In the genomic region with DNA sequence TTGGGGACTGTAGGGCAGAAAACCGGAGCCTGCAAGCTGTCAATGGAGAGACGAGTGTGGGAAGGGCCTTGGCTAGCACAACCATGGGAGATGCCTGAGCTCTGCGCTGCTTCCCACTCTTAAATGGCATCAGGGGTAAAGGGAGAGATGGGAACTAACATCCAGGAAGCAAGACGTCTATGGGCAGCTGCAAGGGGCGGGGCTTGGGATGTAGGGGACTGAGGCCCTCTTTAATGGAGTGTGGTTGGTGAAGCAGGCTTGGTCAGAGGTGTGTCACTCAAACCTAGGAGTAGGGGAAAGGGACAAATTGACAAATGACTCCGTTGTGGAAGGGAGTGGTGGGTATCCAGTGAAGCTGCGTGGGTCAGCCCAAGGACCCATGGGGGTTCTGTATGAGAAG, we compare ENCODE assay signal across 28 mouse cellular contexts. TPM values are rescaled to one million over a fixed set of nuclear protein-coding genes. Genes with fewer than 3 reads are reported as not detected.
DNase-seq lines count a peak whose midpoint lies in the region; ATAC-seq and TF ChIP-seq lines count a peak whose summit lies in the region.
"Had no signal": no experiment of that assay in that cellular context is flagged by ENCODE, and none has a peak within 500 bp of the region (broad histone marks: within the 10 kb centered on the region; RNA-seq: fewer than 3 reads in every experiment).

No protein-coding gene starts in this region.

- no peak for TF ChIP-seq POLR2A in bone marrow, adult 2 months (IDR thresholded peaks at IDR 0.05; ENCODE audit: borderline replicate concordance, control insufficient read depth, low read depth, low read length)

- WGBS in neural tube, embryonic 13.5 days: 61% methylated on average over 7 of the region's 7 CpGs
- 32% methylated on average over 7 of the region's 7 CpGs for WGBS in bone marrow, adult 2 months
- 30% methylated on average over 7 of the region's 7 CpGs for WGBS in liver, postnatal 0 days (ENCODE audit: insufficient replicate concordance)
- 72% methylated on average over 7 of the region's 7 CpGs for WGBS in embryonic facial prominence, embryonic 10.5 days

- no peaks in the 10 kb centered on the region for H3K36me3 ChIP-seq in neural tube, embryonic 13.5 days
- no peaks in the 10 kb centered on the region for H3K36me3 ChIP-seq in liver, postnatal 0 days (replicated peaks; ENCODE audit: insufficient read depth, low read length)
- H3K36me3 ChIP-seq in embryonic facial prominence, embryonic 10.5 days (replicated peaks): no peaks in the 10 kb centered on the region
- H3K36me3 ChIP-seq: embryonic facial prominence, embryonic 13.5 days; forebrain, embryonic 10.5 days; forebrain, embryonic 15.5 days; intestine, embryonic 15.5 days; limb, embryonic 13.5 days had no signal

- no peak overlapping the region for H3K27ac ChIP-seq in neural tube, embryonic 13.5 days (replicated peaks)
- H3K27ac ChIP-seq in bone marrow, adult 2 months (ENCODE audit: control insufficient read depth, insufficient read depth, low read depth, low read length, poor library complexity): peak overlapping the region; percentile 26; the same call in 1 of the 2 replicates
- H3K27ac ChIP-seq in liver, postnatal 0 days (ENCODE audit: low read depth): peak overlapping the region; percentile 52
- H3K27ac ChIP-seq in embryonic facial prominence, embryonic 10.5 days (replicated peaks): no peak overlapping the region
- H3K27ac ChIP-seq: forebrain, embryonic 10.5 days; forebrain, embryonic 15.5 days; hindbrain, postnatal 0 days; intestine, embryonic 15.5 days; kidney, postnatal 0 days; limb, embryonic 13.5 days had no signal

- H3K4me1 ChIP-seq in neural tube, embryonic 13.5 days (replicated peaks): peaks cover 42% of the 10 kb centered on the region
- peaks cover 29% of the 10 kb centered on the region for H3K4me1 ChIP-seq in bone marrow, adult 2 months (ENCODE audit: control insufficient read depth, insufficient read depth, low read length)
- H3K4me1 ChIP-seq in liver, postnatal 0 days (ENCODE audit: insufficient read depth): peaks cover 58% of the 10 kb centered on the region
- peaks cover 44% of the 10 kb centered on the region for H3K4me1 ChIP-seq in embryonic facial prominence, embryonic 10.5 days

- ATAC-seq in neural tube, embryonic 13.5 days (ENCODE audit: low read depth): peak; percentile 33; the same call in 1 of the 2 replicates
- ATAC-seq in liver, postnatal 0 days: no peak
- no peak for ATAC-seq in frontal cortex, adult (ENCODE audit: low TSS enrichment)
- ATAC-seq: activated CD4-positive, CD25-positive, alpha-beta regulatory T cell, adult 4 months; forebrain, embryonic 15.5 days; hindbrain, postnatal 0 days; intestine, embryonic 15.5 days had no signal

- H3K4me2 ChIP-seq in neural tube, embryonic 13.5 days: no peak overlapping the region
- no peak overlapping the region for H3K4me2 ChIP-seq in liver, postnatal 0 days (ENCODE audit: low read depth, low read length)
- H3K4me2 ChIP-seq: embryonic facial prominence, embryonic 13.5 days; forebrain, embryonic 15.5 days; intestine, embryonic 15.5 days; limb, embryonic 13.5 days had no signal

- H3K9me3 ChIP-seq in neural tube, embryonic 13.5 days: no peaks in the 10 kb centered on the region
- no peaks in the 10 kb centered on the region for H3K9me3 ChIP-seq in liver, postnatal 0 days (ENCODE audit: low read length)
- H3K9me3 ChIP-seq in embryonic facial prominence, embryonic 10.5 days: no peaks in the 10 kb centered on the region
- H3K9me3 ChIP-seq: embryonic facial prominence, embryonic 13.5 days; forebrain, embryonic 10.5 days; forebrain, embryonic 15.5 days; intestine, embryonic 15.5 days; limb, embryonic 13.5 days had no signal

- H3K4me3 ChIP-seq in neural tube, embryonic 13.5 days: no peak overlapping the region
- H3K4me3 ChIP-seq in bone marrow, adult 2 months (replicated peaks; ENCODE audit: control insufficient read depth, low read depth, low read length): no peak overlapping the region
- H3K4me3 ChIP-seq in liver, postnatal 0 days (ENCODE audit: low read depth, low read length): no peak overlapping the region
- no peak overlapping the region for H3K4me3 ChIP-seq in embryonic facial prominence, embryonic 10.5 days
- H3K4me3 ChIP-seq: embryonic facial prominence, embryonic 13.5 days; forebrain, embryonic 10.5 days; forebrain, embryonic 15.5 days; intestine, embryonic 15.5 days; limb, embryonic 13.5 days had no signal

- no peak for DNase-seq in neural tube, embryonic 10.5 days (ENCODE audit: extremely low spot score, low spot score)
- peak; percentile 41 for DNase-seq in liver
- no peak for DNase-seq in liver, postnatal 0 days
- DNase-seq in embryonic facial prominence, embryonic 10.5 days (ENCODE audit: low spot score): no peak
- DNase-seq: adrenal gland, adult 2 months; adrenal gland, postnatal 36 days; B cell, adult 2 months; cerebellum, adult 9-10 months; embryo, embryonic 11 days; heart, postnatal 14 days; kidney, adult 2 months; kidney, postnatal 4 days; lung, postnatal 4 days; midbrain, embryonic 14.5 days; right cerebral cortex, adult 18-20 months; spleen, adult 18-20 months; thymus, postnatal 14 days had no signal

- H3K9ac ChIP-seq in neural tube, embryonic 13.5 days: no peak overlapping the region
- H3K9ac ChIP-seq in liver, postnatal 0 days (replicated peaks): no peak overlapping the region
- H3K9ac ChIP-seq: embryonic facial prominence, embryonic 13.5 days; forebrain, embryonic 15.5 days; intestine, embryonic 15.5 days; limb, embryonic 13.5 days had no signal

- H3K27me3 ChIP-seq in neural tube, embryonic 13.5 days: no peaks in the 10 kb centered on the region
- H3K27me3 ChIP-seq in liver, postnatal 0 days (ENCODE audit: insufficient read depth, low read length): no peaks in the 10 kb centered on the region
- H3K27me3 ChIP-seq in embryonic facial prominence, embryonic 10.5 days (replicated peaks; ENCODE audit: low read depth, poor library complexity, severe bottlenecking): 0 out of 2 replicates have a peak, but pooled peaks cover 5% of the 10 kb centered on the region
- H3K27me3 ChIP-seq: embryonic facial prominence, embryonic 13.5 days; forebrain, embryonic 15.5 days; intestine, embryonic 15.5 days; limb, embryonic 13.5 days had no signal

- no peak for TF ChIP-seq CTCF in bone marrow, adult 2 months (IDR thresholded peaks at IDR 0.05; ENCODE audit: control insufficient read depth, insufficient read depth, low read length)
- no peak for TF ChIP-seq CTCF in liver, postnatal 0 days (IDR thresholded peaks at IDR 0.05; ENCODE audit: low read depth)

- no peak for TF ChIP-seq EP300 in liver, postnatal 0 days (IDR thresholded peaks at IDR 0.05; ENCODE audit: low read depth)

RNA-seq across cellular contexts. Expression of gene Ptpre, which starts 57.4 kb away (rescaled TPM):
- polyA plus RNA-seq in neural tube, embryonic 13.5 days (2015; fragmentation: Nextera tagmentation; extraction: Ambion mirVana): 4.1 and 5.3 TPM in 2 replicates
- polyA plus RNA-seq in bone marrow, adult 2 months (2011; ENCODE audit: insufficient read depth, insufficient read length, low replicate concordance, missing spikeins): 10.8 and 27.7 TPM in 2 replicates
- polyA plus RNA-seq in liver, postnatal 0 days (2015; fragmentation: Nextera tagmentation; extraction: Ambion mirVana): 3.5 and 3.9 TPM in 2 replicates
- polyA plus RNA-seq in embryonic facial prominence, embryonic 10.5 days (2016; fragmentation: Nextera tagmentation; extraction: Ambion mirVana): 0.68 and 1.0 TPM in 2 replicates

Comparison
In these comparisons a context has a peak if more than half of its experiments do, and no peak if none do; other contexts are left out.
1. H3K27ac ChIP-seq: peak in bone marrow, adult 2 months (single experiment) and liver, postnatal 0 days (single experiment); none in neural tube, embryonic 13.5 days (single experiment) and embryonic facial prominence, embryonic 10.5 days (single experiment).